Mouse (Mus musculus): ENCODE measurements around the gene Setd4. TPM values are rescaled to one million over a fixed set of nuclear protein-coding genes. Genes with fewer than 3 reads are reported as not detected.

Gene Setd4
- polyA plus RNA-seq, 1 experiment from 2014 or later, result 17.0 TPM

- H3K9me3 ChIP-seq (replicated peaks), result no peaks in the 10 kb centered on the region
- 93% methylated on average over 20 of the region's 20 CpGs for WGBS
- no peak overlapping the region for H3K4me3 ChIP-seq (replicated peaks)
- H3K27me3 ChIP-seq, result no peaks in the 10 kb centered on the region
- no peak for ATAC-seq (ENCODE audit: insufficient number of reproducible peaks, low FRiP score, low TSS enrichment, low read depth)
- H3K4me2 ChIP-seq (replicated peaks), result no peak overlapping the region
- no peak overlapping the region for H3K9ac ChIP-seq
- peaks cover 47% of the 10 kb centered on the region for H3K36me3 ChIP-seq
- H3K4me1 ChIP-seq, result no peaks in the 10 kb centered on the region
- H3K27ac ChIP-seq (replicated peaks), result no peak overlapping the region
Observed at GRCm38 (mm10) chr16:93591450-93592430, 12.1 kb downstream of the Setd4 start.

- WGBS, result 92% methylated on average over 15 of the region's 15 CpGs
- H3K4me1 ChIP-seq, result no peaks in the 10 kb centered on the region
- no peak overlapping the region for H3K4me3 ChIP-seq (replicated peaks)
- no peak overlapping the region for H3K4me2 ChIP-seq (replicated peaks)
- no peaks in the 10 kb centered on the region for H3K9me3 ChIP-seq (replicated peaks)
- no peak overlapping the region for H3K27ac ChIP-seq (replicated peaks)
- H3K36me3 ChIP-seq, result peaks cover 48% of the 10 kb centered on the region
- no peak overlapping the region for H3K9ac ChIP-seq
- no peaks in the 10 kb centered on the region for H3K27me3 ChIP-seq
- no peak for ATAC-seq (ENCODE audit: insufficient number of reproducible peaks, low FRiP score, low TSS enrichment, low read depth)
Observed at GRCm38 (mm10) chr16:93590915-93591314, 12.9 kb downstream of the Setd4 start.

GRCm38 (mm10) chr16:93588281-93588680 is 15.6 kb downstream of the Setd4 start:
- Histone ChIP-seq H3K4me1 (no peaks in the 10 kb centered on the region), H3K27me3 (no peaks in the 10 kb centered on the region), H3K4me2 (replicated peaks) (no peak overlapping the region), H3K27ac (replicated peaks) (no peak overlapping the region), H3K36me3 (peaks cover 50% of the 10 kb centered on the region), H3K9me3 (replicated peaks) (no peaks in the 10 kb centered on the region), H3K9ac (no peak overlapping the region), H3K4me3 (replicated peaks) (no peak overlapping the region)
- ATAC-seq (ENCODE audit: insufficient number of reproducible peaks, low FRiP score, low TSS enrichment, low read depth), result no peak
- WGBS, result 45% methylated on average over 4 of the region's 4 CpGs

- no peaks in the 10 kb centered on the region for H3K4me1 ChIP-seq
- H3K27me3 ChIP-seq, result no peaks in the 10 kb centered on the region
- no peak overlapping the region for H3K9ac ChIP-seq
- 66% methylated on average over 8 of the region's 8 CpGs for WGBS
- H3K27ac ChIP-seq (replicated peaks), result no peak overlapping the region
- H3K36me3 ChIP-seq, result peaks cover 43% of the 10 kb centered on the region
- no peak for ATAC-seq (ENCODE audit: insufficient number of reproducible peaks, low FRiP score, low TSS enrichment, low read depth)
- H3K4me2 ChIP-seq (replicated peaks), result no peak overlapping the region
- H3K4me3 ChIP-seq (replicated peaks), result no peak overlapping the region
- no peaks in the 10 kb centered on the region for H3K9me3 ChIP-seq (replicated peaks)
Observed at GRCm38 (mm10) chr16:93586382-93586781, 17.5 kb downstream of the Setd4 start.

- H3K9me3 ChIP-seq (replicated peaks), result no peaks in the 10 kb centered on the region
- no peak overlapping the region for H3K4me2 ChIP-seq (replicated peaks)
- 82% methylated on average over 9 of the region's 9 CpGs for WGBS
- H3K4me3 ChIP-seq (replicated peaks), result no peak overlapping the region
- H3K36me3 ChIP-seq, result peaks cover 39% of the 10 kb centered on the region
- H3K27me3 ChIP-seq, result no peaks in the 10 kb centered on the region
- no peak overlapping the region for H3K9ac ChIP-seq
- no peak overlapping the region for H3K27ac ChIP-seq (replicated peaks)
- H3K4me1 ChIP-seq, result no peaks in the 10 kb centered on the region
- no peak for ATAC-seq (ENCODE audit: insufficient number of reproducible peaks, low FRiP score, low TSS enrichment, low read depth)
Observed at GRCm38 (mm10) chr16:93585703-93586205, 18.1 kb downstream of the Setd4 start.

GRCm38 (mm10) chr16:93584976-93585702 is 18.7 kb downstream of the Setd4 start:
- H3K36me3 ChIP-seq, result peaks cover 32% of the 10 kb centered on the region
- 84% methylated on average over 24 of the region's 24 CpGs for WGBS
- H3K4me3 ChIP-seq (replicated peaks), result no peak overlapping the region
- H3K27me3 ChIP-seq, result no peaks in the 10 kb centered on the region
- H3K9me3 ChIP-seq (replicated peaks), result no peaks in the 10 kb centered on the region
- H3K4me2 ChIP-seq (replicated peaks), result no peak overlapping the region
- H3K27ac ChIP-seq (replicated peaks), result no peak overlapping the region
- no peaks in the 10 kb centered on the region for H3K4me1 ChIP-seq
- no peak for ATAC-seq (ENCODE audit: insufficient number of reproducible peaks, low FRiP score, low TSS enrichment, low read depth)
- no peak overlapping the region for H3K9ac ChIP-seq

- no peaks in the 10 kb centered on the region for H3K4me1 ChIP-seq
- ATAC-seq (ENCODE audit: insufficient number of reproducible peaks, low FRiP score, low TSS enrichment, low read depth), result no peak
- no peak overlapping the region for H3K4me2 ChIP-seq (replicated peaks)
- no peaks in the 10 kb centered on the region for H3K27me3 ChIP-seq
- no peak overlapping the region for H3K27ac ChIP-seq (replicated peaks)
- H3K36me3 ChIP-seq, result peaks cover 16% of the 10 kb centered on the region
- 65% methylated on average over 6 of the region's 6 CpGs for WGBS
- H3K4me3 ChIP-seq (replicated peaks), result no peak overlapping the region
- no peak overlapping the region for H3K9ac ChIP-seq
- H3K9me3 ChIP-seq (replicated peaks), result no peaks in the 10 kb centered on the region
Observed at GRCm38 (mm10) chr16:93581125-93581524, 22.7 kb downstream of the Setd4 start.

GRCm38 (mm10) chr16:93578346-93579005 is 25.4 kb downstream of the Setd4 start:
- Histone ChIP-seq H3K9me3 (replicated peaks) (no peaks in the 10 kb centered on the region), H3K9ac (no peak overlapping the region), H3K4me2 (replicated peaks) (no peak overlapping the region), H3K4me3 (replicated peaks) (no peak overlapping the region), H3K4me1 (peaks cover 7% of the 10 kb centered on the region; the same call in 1 of the 2 replicates), H3K27ac (replicated peaks) (no peak overlapping the region), H3K36me3 (no peaks in the 10 kb centered on the region), H3K27me3 (no peaks in the 10 kb centered on the region)
- ATAC-seq (ENCODE audit: insufficient number of reproducible peaks, low FRiP score, low TSS enrichment, low read depth), result no peak
- 81% methylated on average over 8 of the region's 8 CpGs for WGBS

- no peaks in the 10 kb centered on the region for H3K36me3 ChIP-seq
- ATAC-seq (ENCODE audit: insufficient number of reproducible peaks, low FRiP score, low TSS enrichment, low read depth), result no peak
- H3K9ac ChIP-seq, result no peak overlapping the region
- peaks cover 7% of the 10 kb centered on the region; the same call in 1 of the 2 replicates for H3K4me1 ChIP-seq
- H3K27ac ChIP-seq (replicated peaks), result no peak overlapping the region
- 0 out of 2 replicates have a peak overlapping the region, but pooled peaks have one; percentile 12 for H3K4me2 ChIP-seq (replicated peaks)
- no peaks in the 10 kb centered on the region for H3K9me3 ChIP-seq (replicated peaks)
- no peak overlapping the region for H3K4me3 ChIP-seq (replicated peaks)
- no peaks in the 10 kb centered on the region for H3K27me3 ChIP-seq
- WGBS, result 26% methylated on average over 14 of the region's 14 CpGs
Observed at GRCm38 (mm10) chr16:93576412-93577082, 27.3 kb downstream of the Setd4 start.

- WGBS, result 79% methylated on average over 5 of the region's 5 CpGs
- Histone ChIP-seq H3K9ac (no peak overlapping the region), H3K27me3 (no peaks in the 10 kb centered on the region), H3K9me3 (replicated peaks) (no peaks in the 10 kb centered on the region), H3K36me3 (no peaks in the 10 kb centered on the region), H3K4me3 (replicated peaks) (no peak overlapping the region), H3K4me1 (peaks cover 7% of the 10 kb centered on the region; the same call in 1 of the 2 replicates), H3K27ac (replicated peaks) (no peak overlapping the region), H3K4me2 (replicated peaks) (no peak overlapping the region)
- ATAC-seq (ENCODE audit: insufficient number of reproducible peaks, low FRiP score, low TSS enrichment, low read depth), result no peak
Observed at GRCm38 (mm10) chr16:93575574-93575973, 28.3 kb downstream of the Setd4 start.

All from embryonic facial prominence, embryonic 15.5 days (tissue).